Mouse (Mus musculus): ENCODE measurements at regions not wholly inside any gene's neighbourhood (a gene's known extent, or its start where the extent isn't known, plus 50 kb on each side); places are given as distances from the start of the nearest gene placed in this dataset.

- ATAC-seq (replicated peaks; ENCODE audit: insufficient number of reproducible peaks, low FRiP score, low TSS enrichment, low read depth) = no peak
- Histone ChIP-seq H3K9ac (replicated peaks; ENCODE audit: low read length) (no peak overlapping the region), H3K9me3 (replicated peaks; ENCODE audit: control insufficient read depth, low read length) (no peaks in the 10 kb centered on the region), H3K36me3 (replicated peaks; ENCODE audit: control insufficient read depth, insufficient read depth, low read depth, low read length) (no peaks in the 10 kb centered on the region), H3K4me3 (ENCODE audit: low read depth, low read length) (no peak overlapping the region), H3K4me1 (ENCODE audit: control insufficient read depth, insufficient read depth, low read length) (no peaks in the 10 kb centered on the region), H3K4me2 (ENCODE audit: low read depth, low read length) (no peak overlapping the region), H3K27ac (replicated peaks; ENCODE audit: low read depth, low read length) (no peak overlapping the region), H3K27me3 (ENCODE audit: control insufficient read depth, insufficient read depth, low read length) (no peaks in the 10 kb centered on the region)
- 45% methylated on average over 2 of the region's 2 CpGs for WGBS
- DNase-seq (ENCODE audit: low spot score) = peak; percentile 14
These were observed 232.0 kb downstream of the Nap1l3 start for GRCm38 (mm10) chrX:122165179-122165578.

All from embryonic facial prominence, embryonic 11.5 days (tissue).